Mouse (Mus musculus) frontal cortex, postnatal 25 days (tissue): ENCODE results near the gene Atg9b.

ENCODE experiments used
- DNase-seq, 2 experiments: peaks; one replicate each; pipeline ENCODE4 v3.0.0; 2022; ENCODE audit warnings: low spot score in 2 of 2

The Atg9b gene

DNA sequence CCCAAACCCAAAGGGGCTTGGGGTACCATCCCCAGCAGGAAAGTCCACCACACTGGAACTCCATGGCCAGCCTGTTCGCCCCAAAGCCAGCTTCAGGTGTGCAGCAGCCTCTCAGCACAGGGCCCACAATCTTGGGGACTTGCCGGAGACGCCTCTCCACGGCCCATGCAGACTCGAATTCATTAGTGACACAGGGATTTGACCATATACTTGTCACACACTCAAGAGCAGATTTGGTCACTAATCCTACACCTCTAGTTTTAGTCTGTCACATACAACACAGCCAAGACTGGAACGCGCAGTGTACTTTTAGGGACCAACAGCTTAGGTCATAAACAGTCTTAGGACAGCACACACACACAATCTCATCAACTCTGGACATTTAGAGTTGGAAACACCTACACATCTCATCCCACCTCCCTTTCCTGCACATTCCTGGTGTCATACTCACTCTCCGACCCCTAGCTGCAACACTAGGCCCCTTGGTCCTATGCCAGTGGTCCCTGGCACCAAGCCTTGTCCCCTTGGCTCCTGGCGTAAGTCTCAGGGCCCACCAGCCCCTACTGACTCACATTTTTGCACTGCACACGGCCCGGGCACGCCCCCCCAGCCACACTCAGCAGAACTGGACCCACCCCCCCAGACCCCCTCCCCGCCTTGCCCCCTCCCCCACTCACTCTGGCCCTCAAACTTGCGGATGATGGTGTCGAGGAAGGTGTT lies 41.3 kb downstream of the Atg9b start:
- DNase-seq, result no peak

DNA sequence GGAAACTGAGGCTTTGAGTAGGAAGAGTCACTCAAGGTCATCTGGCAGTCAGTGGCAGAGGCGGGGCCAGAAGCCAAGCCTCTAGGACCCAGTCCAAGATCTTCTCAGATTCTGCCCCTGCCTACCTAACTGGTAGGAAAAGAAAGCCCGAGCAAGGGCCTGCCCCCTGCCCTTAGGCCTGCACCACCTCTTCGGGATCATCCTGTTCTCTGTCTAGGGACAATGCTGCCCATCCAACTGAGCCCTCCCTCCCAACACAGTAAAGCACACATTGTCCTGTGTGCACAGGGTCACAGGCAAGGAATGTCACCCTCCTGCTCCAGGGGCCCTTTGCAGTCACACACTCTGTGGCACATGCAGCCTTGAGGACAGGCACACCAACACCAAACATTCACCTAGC lies 41.9 kb downstream of the Atg9b start:
- no peak for DNase-seq

GRCm38 (mm10) chr5:24348546-24348945 lies 43.4 kb downstream of the Atg9b start:
- DNase-seq, result no peak

DNA sequence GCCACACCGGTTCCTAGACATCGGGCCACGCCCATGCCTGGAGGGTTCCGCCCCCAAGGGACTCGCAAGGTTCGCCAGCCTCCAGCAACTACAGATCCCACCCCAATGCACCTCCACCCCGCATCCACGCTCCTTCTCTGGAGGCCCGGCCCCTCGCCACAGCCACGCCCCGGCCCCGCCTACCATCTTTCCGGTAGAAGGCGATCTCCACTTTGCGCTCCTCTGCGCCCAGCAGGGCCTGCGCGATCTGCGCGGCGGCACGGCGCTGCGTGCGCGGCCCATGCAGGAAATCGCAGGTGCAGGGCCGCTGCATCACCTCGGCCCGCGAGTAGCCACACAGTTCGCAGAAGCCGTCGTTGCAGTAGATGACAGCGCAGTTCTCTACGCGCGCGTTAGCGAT lies 43.8 kb downstream of the Atg9b start:
- DNase-seq, result peak in 1 of 2 experiments; percentile 38

DNA sequence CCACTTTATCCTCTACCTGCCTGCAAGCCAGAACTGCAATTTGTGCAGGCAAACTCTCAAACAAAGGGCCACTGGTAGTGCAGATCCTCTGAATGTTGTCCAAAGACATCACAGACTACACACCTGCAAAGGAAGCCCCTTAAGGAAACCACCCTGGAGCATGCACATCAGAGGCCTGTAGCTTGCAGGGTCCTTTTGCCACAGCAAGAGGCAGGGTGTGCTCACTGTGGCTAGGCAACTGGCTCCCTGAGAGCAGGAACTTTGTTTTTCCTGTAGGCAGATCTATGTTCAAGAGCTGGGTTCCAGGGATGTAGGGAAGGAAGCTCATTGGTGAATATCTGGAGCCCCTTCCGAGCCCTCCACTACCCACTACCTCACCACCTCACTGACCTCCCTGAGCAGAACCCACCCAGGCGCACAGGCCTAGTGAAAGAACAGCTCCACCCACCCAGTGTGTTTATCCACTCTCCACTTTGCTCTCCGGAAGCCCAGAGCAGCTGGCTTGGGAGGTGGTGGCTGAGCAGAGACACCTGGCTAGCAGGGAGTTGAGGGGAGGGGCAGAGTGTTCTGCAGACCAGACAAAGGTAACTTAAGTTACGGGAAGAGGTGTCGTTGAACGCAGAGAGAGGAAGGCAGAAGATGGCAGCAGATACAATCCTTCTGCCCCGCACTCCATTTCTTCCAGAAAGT lies 44.6 kb downstream of the Atg9b start:
- no peak for DNase-seq

DNA sequence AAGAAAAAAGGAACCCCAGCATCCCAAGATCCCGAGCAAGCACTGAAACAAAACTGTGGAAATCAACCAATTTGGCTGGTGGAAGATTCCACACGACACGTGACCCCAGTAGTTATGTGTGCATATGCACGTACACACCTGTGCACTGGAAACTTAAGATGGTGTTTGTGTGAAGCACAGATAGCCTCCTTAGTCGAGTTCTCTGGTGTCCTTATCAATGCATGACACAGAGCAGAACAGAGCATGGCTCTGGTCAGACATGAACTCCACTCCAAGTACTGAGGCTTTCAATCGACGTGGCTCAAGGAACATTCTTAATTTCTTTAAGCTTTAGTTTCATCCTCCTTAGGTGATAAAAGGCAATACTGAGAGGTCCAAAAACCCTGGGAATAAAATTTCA lies 45.6 kb downstream of the Atg9b start:
- DNase-seq, result no peak

- DNase-seq, result no peak
Observed at GRCm38 (mm10) chr5:24344477-24345051, 47.4 kb downstream of the Atg9b start.

- DNase-seq, result no peak
Observed at GRCm38 (mm10) chr5:24343977-24344436, 47.9 kb downstream of the Atg9b start.

DNA sequence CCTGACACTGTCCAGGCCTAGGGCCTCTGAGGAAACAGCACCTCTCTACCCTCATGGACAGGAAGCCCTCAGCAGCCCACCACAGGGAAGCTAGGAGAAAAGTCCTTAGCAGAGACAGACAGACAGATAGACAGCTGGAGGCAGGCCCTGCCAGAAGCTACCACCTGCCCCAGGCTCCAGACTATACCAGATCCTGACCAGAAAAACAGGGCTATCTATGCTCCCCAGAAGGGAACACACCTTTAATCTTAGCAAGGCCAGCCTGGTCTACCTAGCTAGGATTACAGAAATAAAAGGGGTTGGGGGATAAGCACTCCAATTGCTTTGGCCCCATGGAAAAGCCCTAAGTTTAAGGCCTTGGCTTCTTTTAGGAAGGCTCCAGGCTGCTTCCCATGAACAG lies 48.6 kb downstream of the Atg9b start:
- no peak for DNase-seq

GRCm38 (mm10) chr5:24342966-24343365 lies 49.0 kb downstream of the Atg9b start:
- DNase-seq, result no peak

- no peak for DNase-seq
Observed at GRCm38 (mm10) chr5:24342205-24342963, 49.6 kb downstream of the Atg9b start.

DNA sequence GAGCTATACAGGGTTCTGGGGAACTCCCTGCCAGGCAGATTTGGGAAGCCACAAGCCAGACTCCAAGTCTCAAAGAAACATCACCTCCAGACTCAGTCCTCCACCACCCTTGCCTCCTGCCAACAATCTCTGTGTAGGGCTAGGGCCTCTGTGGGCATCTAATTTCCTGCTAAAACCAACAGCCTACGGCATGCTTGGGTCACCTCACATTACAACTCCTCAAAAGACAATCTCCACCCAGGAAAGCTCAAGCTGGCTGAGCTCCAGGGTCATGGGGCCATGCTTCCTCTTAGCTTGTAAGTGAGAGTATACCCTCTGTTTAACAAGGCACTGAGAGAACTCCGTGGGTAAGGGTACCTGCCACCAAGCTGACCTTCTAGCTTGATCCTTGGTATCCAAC lies 54.1 kb downstream of the Atg9b start:
- DNase-seq, result no peak

- DNase-seq, result no peak
Observed at GRCm38 (mm10) chr5:24337366-24337765, 54.6 kb downstream of the Atg9b start.

DNA sequence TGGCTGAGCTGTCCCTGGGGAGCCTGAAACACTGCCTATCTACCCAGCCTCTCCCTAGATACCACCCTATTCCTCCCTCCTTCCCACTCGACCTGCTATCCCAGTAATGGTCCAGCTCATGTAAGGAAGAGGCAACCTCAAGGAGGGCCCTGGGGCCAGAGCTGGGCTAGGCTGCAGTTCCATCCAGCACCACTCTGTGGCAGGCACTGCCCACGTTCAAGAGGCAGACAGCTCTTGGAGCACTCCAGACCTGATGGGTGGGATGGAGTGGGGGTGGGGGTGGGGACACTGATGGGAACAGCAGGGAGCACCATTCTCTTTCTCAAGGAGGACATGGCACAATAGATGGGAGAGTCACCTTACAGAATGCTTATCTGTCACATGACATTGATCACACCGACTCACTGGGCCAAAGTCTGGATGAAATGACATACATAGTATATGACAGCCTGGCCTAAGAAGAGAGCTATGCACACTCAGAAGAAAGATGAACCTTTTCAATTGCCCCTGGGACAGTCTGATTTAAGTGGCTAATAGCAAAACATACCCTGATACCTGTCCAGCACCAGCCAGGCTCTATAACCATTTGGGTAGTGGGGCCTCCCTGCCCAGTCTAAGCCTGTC lies 55.9 kb downstream of the Atg9b start:
- DNase-seq, result no peak

DNA sequence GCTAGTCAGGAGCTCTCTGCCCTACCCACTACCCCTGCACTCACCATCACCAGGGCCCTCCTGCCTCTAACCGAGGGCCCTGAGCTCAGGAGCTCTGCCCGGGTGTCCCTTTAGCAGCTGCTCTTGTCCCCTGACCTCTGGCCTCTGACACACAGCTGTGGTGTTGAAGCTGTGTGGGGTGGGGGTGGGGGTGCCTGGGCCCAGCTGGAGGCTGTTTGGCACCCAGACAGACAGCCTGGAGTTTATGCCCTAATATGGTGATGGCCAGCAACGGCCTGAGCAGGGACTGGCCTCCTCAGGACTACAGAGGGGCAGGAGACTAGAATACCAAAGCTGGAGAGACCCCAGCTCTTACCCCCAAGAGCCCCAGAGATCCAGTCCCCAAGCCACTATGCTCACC lies 57.2 kb downstream of the Atg9b start:
- no peak for DNase-seq
